Mouse (Mus musculus) hindbrain, embryonic 12.5 days (tissue): ENCODE results near the gene Arhgef17. TPM values are rescaled to one million over a fixed set of nuclear protein-coding genes. Genes with fewer than 3 reads are reported as not detected.

ENCODE experiments used
- ATAC-seq: fragments of 200-750 bp; cut with Nextera tagmentation; 2 replicates; pipeline ENCODE4 v1.8.0; 2017; ENCODE audit warnings: moderate TSS enrichment; ENCODE audit not compliant: low FRiP score
- H3K27ac ChIP-seq: fragments of 300-500 bp; sonication (generic); 2 replicates; pipeline ENCODE4 v1.5.1; 2016; ENCODE audit warnings: mild to moderate bottlenecking
- H3K27me3 ChIP-seq: fragments of 300-500 bp; sonication (generic); 2 replicates; pipeline ENCODE4 v1.6.1; 2016; ENCODE audit warnings: mild to moderate bottlenecking
- H3K36me3 ChIP-seq: fragments of 300-500 bp; sonication (generic); 2 replicates; pipeline ENCODE4 v1.6.1; 2016; ENCODE audit warnings: mild to moderate bottlenecking
- H3K4me1 ChIP-seq: fragments of 300-500 bp; sonication (generic); 2 replicates; pipeline ENCODE4 v1.6.1; 2016
- H3K4me2 ChIP-seq: fragments of 300-500 bp; sonication (generic); replicated peaks from 2 replicates; pipeline ENCODE4 v1.6.1; 2016; ENCODE audit warnings: mild to moderate bottlenecking
- H3K4me3 ChIP-seq: fragments of 300-500 bp; sonication (generic); 2 replicates; pipeline ENCODE4 v1.5.1; 2016; ENCODE audit warnings: mild to moderate bottlenecking
- H3K9ac ChIP-seq: fragments of 300-500 bp; sonication (generic); 2 replicates; pipeline ENCODE4 v1.6.1; 2016; ENCODE audit warnings: mild to moderate bottlenecking, moderate library complexity
- H3K9me3 ChIP-seq: fragments of 300-500 bp; sonication (generic); replicated peaks from 2 replicates; pipeline ENCODE4 v1.6.1; 2016; ENCODE audit warnings: mild to moderate bottlenecking
- WGBS: fragments of 180-500 bp; shearing (Covaris S2); methylation state at CpG from one replicate; pipeline ENCODE4 v1.1.7; 2016; 5-methylcytosine and 5-hydroxymethylcytosine counted together
- microRNA-seq: library from miRNA; unstranded; fragments of <30 nt; microRNA quantifications from one replicate; pipeline ENCODE4, GENCODE M21; 2017
- polyA plus RNA-seq: library from polyadenylated mRNA; unstranded; fragments of >200 nt; fragmentation: Nextera tagmentation; extraction: Ambion mirVana; gene quantifications from 2 replicates; pipeline ENCODE4 v1.2.1, GENCODE M21; 2016

Gene Arhgef17
- polyA plus RNA-seq, 1 experiment from 2014 or later, result 9.1 TPM

- 45% methylated on average over 1 of the region's 1 CpGs for WGBS
- Histone ChIP-seq H3K4me1 (no peaks in the 10 kb centered on the region), H3K27me3 (no peaks in the 10 kb centered on the region), H3K4me2 (no peak overlapping the region), H3K9me3 (no peaks in the 10 kb centered on the region), H3K27ac (no peak overlapping the region), H3K4me3 (no peak overlapping the region), H3K9ac (no peak overlapping the region), H3K36me3 (peaks cover 31% of the 10 kb centered on the region)
- ATAC-seq, result no peak
These were observed 94.2 kb downstream of the Arhgef17 start for GRCm38 (mm10) chr7:100837701-100838100.

GRCm38 (mm10) chr7:100836657-100837056 is 95.2 kb downstream of the Arhgef17 start:
- no peak overlapping the region for H3K4me3 ChIP-seq
- H3K9me3 ChIP-seq, result no peaks in the 10 kb centered on the region
- no peak overlapping the region for H3K9ac ChIP-seq
- WGBS, result 91% methylated on average over 10 of the region's 10 CpGs
- H3K27me3 ChIP-seq, result no peaks in the 10 kb centered on the region
- H3K4me1 ChIP-seq, result no peaks in the 10 kb centered on the region
- no peak overlapping the region for H3K27ac ChIP-seq
- H3K36me3 ChIP-seq, result peaks cover 28% of the 10 kb centered on the region
- no peak for ATAC-seq
- H3K4me2 ChIP-seq, result no peak overlapping the region

GRCm38 (mm10) chr7:100835711-100836110 is 96.2 kb downstream of the Arhgef17 start:
- Histone ChIP-seq H3K27me3 (no peaks in the 10 kb centered on the region), H3K4me3 (no peak overlapping the region), H3K9me3 (no peaks in the 10 kb centered on the region), H3K4me1 (no peaks in the 10 kb centered on the region), H3K36me3 (peaks cover 28% of the 10 kb centered on the region), H3K9ac (no peak overlapping the region), H3K27ac (no peak overlapping the region), H3K4me2 (no peak overlapping the region)
- 84% methylated on average over 6 of the region's 6 CpGs for WGBS
- ATAC-seq, result no peak

GRCm38 (mm10) chr7:100835168-100835567 is 96.7 kb downstream of the Arhgef17 start:
- ATAC-seq, result no peak
- no peaks in the 10 kb centered on the region for H3K9me3 ChIP-seq
- peaks cover 28% of the 10 kb centered on the region for H3K36me3 ChIP-seq
- H3K4me3 ChIP-seq, result no peak overlapping the region
- no peaks in the 10 kb centered on the region for H3K27me3 ChIP-seq
- 91% methylated on average over 7 of the region's 7 CpGs for WGBS
- no peak overlapping the region for H3K9ac ChIP-seq
- H3K4me2 ChIP-seq, result no peak overlapping the region
- no peak overlapping the region for H3K27ac ChIP-seq
- no peaks in the 10 kb centered on the region for H3K4me1 ChIP-seq

- no peaks in the 10 kb centered on the region for H3K9me3 ChIP-seq
- no peak overlapping the region for H3K4me3 ChIP-seq
- H3K27ac ChIP-seq, result no peak overlapping the region
- H3K27me3 ChIP-seq, result no peaks in the 10 kb centered on the region
- ATAC-seq, result no peak
- no peak overlapping the region for H3K9ac ChIP-seq
- no peaks in the 10 kb centered on the region for H3K4me1 ChIP-seq
- 78% methylated on average over 1 of the region's 1 CpGs for WGBS
- H3K36me3 ChIP-seq, result peaks cover 29% of the 10 kb centered on the region
- no peak overlapping the region for H3K4me2 ChIP-seq
These were observed 98.0 kb downstream of the Arhgef17 start for GRCm38 (mm10) chr7:100833859-100834258.

- H3K4me3 ChIP-seq, result no peak overlapping the region
- WGBS, result 92% methylated on average over 2 of the region's 2 CpGs
- no peak overlapping the region for H3K9ac ChIP-seq
- H3K9me3 ChIP-seq, result no peaks in the 10 kb centered on the region
- H3K4me1 ChIP-seq, result no peaks in the 10 kb centered on the region
- no peak overlapping the region for H3K27ac ChIP-seq
- no peak for ATAC-seq
- H3K27me3 ChIP-seq, result no peaks in the 10 kb centered on the region
- 0 out of 2 replicates have a peak, but pooled peaks cover 11% of the 10 kb centered on the region for H3K36me3 ChIP-seq
- H3K4me2 ChIP-seq, result no peak overlapping the region
These were observed 103.4 kb downstream of the Arhgef17 start for GRCm38 (mm10) chr7:100828549-100828948.

GRCm38 (mm10) chr7:100824661-100825060 is 107.2 kb downstream of the Arhgef17 start:
- Histone ChIP-seq H3K27me3 (no peaks in the 10 kb centered on the region), H3K4me3 (no peak overlapping the region), H3K36me3 (0 out of 2 replicates have a peak, but pooled peaks cover 11% of the 10 kb centered on the region), H3K9me3 (no peaks in the 10 kb centered on the region), H3K27ac (no peak overlapping the region), H3K9ac (no peak overlapping the region), H3K4me1 (no peaks in the 10 kb centered on the region), H3K4me2 (no peak overlapping the region)
- 90% methylated on average over 3 of the region's 3 CpGs for WGBS
- ATAC-seq, result no peak

Small RNA genes lying within 50 kb of the gene (microRNA-seq; reads per million reads assigned to microRNA genes)
- 92.5 reads per million, percentile 44 among the genes with 10 or more reads in this experiment for gene Mir3102

Other genes starting within 250 kb of the Arhgef17 start
- 64.7 and 67.2 TPM in 2 replicates for gene Fam168a, start 225.5 kb downstream of the Arhgef17 start, polyA plus RNA-seq
- 3.6 and 4.5 TPM in 2 replicates for gene Relt, start 68.7 kb downstream of the Arhgef17 start, polyA plus RNA-seq
- 2.8 and 3.1 TPM in 2 replicates for gene P2ry6, start 42.5 kb upstream of the Arhgef17 start, polyA plus RNA-seq
- 0.61 and 0.77 TPM in 2 replicates for gene P2ry2, start 80.8 kb upstream of the Arhgef17 start, polyA plus RNA-seq
- gene Fchsd2, start 160.8 kb upstream of the Arhgef17 start, polyA plus RNA-seq, result 40.0 and 40.5 TPM in 2 replicates